Mouse (Mus musculus): Measurements from ENCODE around the gene Bak1. TPM values are rescaled to one million over a fixed set of nuclear protein-coding genes. Genes with fewer than 3 reads are reported as not detected.

Gene Bak1
- polyA plus RNA-seq, 2 experiments from 2014 or later, result 9.8 to 17.6 TPM

GRCm38 (mm10) chr17:27048445-27049239 is 19.8 kb upstream of the Bak1 start:
- no peak for ATAC-seq

GRCm38 (mm10) chr17:27047762-27048444 is 19.1 kb upstream of the Bak1 start:
- no peak for ATAC-seq

- ATAC-seq, result no peak
Observed at GRCm38 (mm10) chr17:27045164-27045563, 16.4 kb upstream of the Bak1 start.

GRCm38 (mm10) chr17:27042840-27043239 is 14.0 kb upstream of the Bak1 start:
- no peak for ATAC-seq

GRCm38 (mm10) chr17:27041787-27042055 is 12.9 kb upstream of the Bak1 start:
- no peak for ATAC-seq

GRCm38 (mm10) chr17:27041046-27041786 is 12.4 kb upstream of the Bak1 start:
- ATAC-seq, result no peak

- ATAC-seq, result no peak
Observed at GRCm38 (mm10) chr17:27040304-27041045, 11.7 kb upstream of the Bak1 start.

- ATAC-seq, result no peak
Observed at GRCm38 (mm10) chr17:27039432-27040102, 10.8 kb upstream of the Bak1 start.

GRCm38 (mm10) chr17:27038335-27039050 is 9.7 kb upstream of the Bak1 start:
- no peak for ATAC-seq

GRCm38 (mm10) chr17:27036465-27036864 is 7.7 kb upstream of the Bak1 start:
- ATAC-seq, result no peak

GRCm38 (mm10) chr17:27032869-27033268 is 4.1 kb upstream of the Bak1 start:
- no peak for ATAC-seq

GRCm38 (mm10) chr17:27032328-27032727 is 3.5 kb upstream of the Bak1 start:
- no peak for ATAC-seq

- no peak for ATAC-seq
Observed at GRCm38 (mm10) chr17:27030896-27031295, 2.1 kb upstream of the Bak1 start.

- ATAC-seq, result no peak
Observed at GRCm38 (mm10) chr17:27029431-27029830, 622 bp upstream of the Bak1 start.

- ATAC-seq, result peak; percentile 70
Observed at GRCm38 (mm10) chr17:27028284-27028795, 469 bp downstream of the Bak1 start.

GRCm38 (mm10) chr17:27027460-27028283 is 1.1 kb downstream of the Bak1 start:
- peak; percentile 93 for ATAC-seq

GRCm38 (mm10) chr17:27025951-27026350 is 2.9 kb downstream of the Bak1 start:
- no peak for ATAC-seq

GRCm38 (mm10) chr17:27025326-27025902 is 3.4 kb downstream of the Bak1 start:
- ATAC-seq, result no peak

- ATAC-seq, result no peak
Observed at GRCm38 (mm10) chr17:27023342-27023741, 5.5 kb downstream of the Bak1 start.

GRCm38 (mm10) chr17:27021736-27022135 is 7.1 kb downstream of the Bak1 start:
- ATAC-seq, result no peak
